ENCODE assay signal across 27 mouse cellular contexts in the genomic region with DNA sequence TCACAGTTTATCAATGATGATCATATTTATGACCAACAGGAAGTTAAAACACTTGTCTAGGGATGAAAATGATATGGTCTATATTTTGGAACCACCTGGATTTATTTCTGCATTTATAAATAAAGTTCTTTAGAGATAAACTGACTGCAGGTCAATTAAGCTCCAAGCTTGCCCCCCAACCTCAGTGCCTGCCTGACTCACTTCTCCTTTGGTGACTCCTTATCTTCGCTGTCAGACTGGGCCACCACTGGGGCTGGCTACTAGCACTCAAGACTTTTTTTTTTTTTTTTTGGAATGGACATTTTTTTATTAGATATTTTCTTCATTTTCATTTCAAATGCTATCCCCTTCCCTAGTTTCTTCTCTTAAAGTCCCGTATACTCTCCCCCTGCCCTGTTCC.
"Had no signal": no experiment of that assay in that cellular context is flagged by ENCODE, and none has a peak within 500 bp of the region (broad histone marks: within the 10 kb centered on the region; RNA-seq: fewer than 3 reads in every experiment).

No protein-coding gene starts in this region.

- H3K4me2 ChIP-seq: embryonic facial prominence, embryonic 12.5 days; embryonic facial prominence, embryonic 13.5 days; embryonic facial prominence, embryonic 15.5 days; forebrain, embryonic 12.5 days; forebrain, embryonic 13.5 days; forebrain, embryonic 15.5 days had no signal

- ATAC-seq: forebrain, embryonic 13.5 days; forebrain, embryonic 14.5 days; forebrain, embryonic 15.5 days; forebrain, embryonic 16.5 days; forebrain, postnatal 0 days had no signal

- H3K36me3 ChIP-seq: embryonic facial prominence, embryonic 12.5 days; embryonic facial prominence, embryonic 13.5 days; embryonic facial prominence, embryonic 15.5 days; forebrain, embryonic 10.5 days; forebrain, embryonic 12.5 days; forebrain, embryonic 15.5 days; heart, embryonic 10.5 days had no signal

- H3K9ac ChIP-seq: embryonic facial prominence, embryonic 12.5 days; embryonic facial prominence, embryonic 13.5 days; embryonic facial prominence, embryonic 15.5 days; forebrain, embryonic 12.5 days; forebrain, embryonic 13.5 days; forebrain, embryonic 15.5 days; forebrain, postnatal 0 days had no signal

- H3K27ac ChIP-seq: embryonic facial prominence, embryonic 12.5 days; embryonic facial prominence, embryonic 13.5 days; embryonic facial prominence, embryonic 15.5 days; forebrain, embryonic 10.5 days; forebrain, embryonic 12.5 days; forebrain, embryonic 13.5 days; forebrain, embryonic 15.5 days; gastrocnemius, adult 2 months; heart, adult 2 months; heart, embryonic 10.5 days had no signal

- H3K27me3 ChIP-seq: embryonic facial prominence, embryonic 12.5 days; embryonic facial prominence, embryonic 13.5 days; embryonic facial prominence, embryonic 15.5 days; forebrain, embryonic 12.5 days; forebrain, embryonic 13.5 days; forebrain, embryonic 15.5 days had no signal

- H3K4me1 ChIP-seq: embryonic facial prominence, embryonic 12.5 days; embryonic facial prominence, embryonic 13.5 days; embryonic facial prominence, embryonic 15.5 days; forebrain, embryonic 10.5 days; forebrain, embryonic 12.5 days; forebrain, embryonic 13.5 days; forebrain, embryonic 15.5 days; heart, embryonic 10.5 days had no signal

- DNase-seq: cerebellum, adult 9-10 months; cerebellum, adult 9-11 months; cerebellum, postnatal 10 days; cerebellum, postnatal 14 days; cerebellum, postnatal 25 days; cerebellum, postnatal 36 days; embryo, embryonic 11 days; forebrain, postnatal 0 days; gastrocnemius, adult 2 months; gastrocnemius, postnatal 10 days; gastrocnemius, postnatal 14 days; gastrocnemius, postnatal 25 days; gastrocnemius, postnatal 36 days; heart, adult 11 months; heart, adult 18-20 months; heart, adult 2 months had no signal

- H3K4me3 ChIP-seq: embryonic facial prominence, embryonic 12.5 days; embryonic facial prominence, embryonic 13.5 days; embryonic facial prominence, embryonic 15.5 days; erythroblast, embryonic 14.5 days; forebrain, embryonic 10.5 days; forebrain, embryonic 12.5 days; forebrain, embryonic 13.5 days; forebrain, embryonic 15.5 days; gastrocnemius, adult 2 months; heart, adult 2 months; heart, embryonic 10.5 days had no signal

- H3K9me3 ChIP-seq: embryonic facial prominence, embryonic 12.5 days; embryonic facial prominence, embryonic 13.5 days; embryonic facial prominence, embryonic 15.5 days; forebrain, embryonic 10.5 days; forebrain, embryonic 12.5 days; forebrain, embryonic 13.5 days; forebrain, embryonic 15.5 days; heart, embryonic 10.5 days had no signal
